Mouse (Mus musculus): ENCODE data around the gene Pkn1. TPM values are rescaled to one million over a fixed set of nuclear protein-coding genes. Genes with fewer than 3 reads are reported as not detected.
A peak's percentile ranks its signal among the peaks of the same experiment; 100 is the strongest.

The Pkn1 gene
- total RNA-seq, 2 experiments from 2014 or later: 53.4 to 54.7 TPM

GRCm38 (mm10) chr8:83653662-83654017 lies 45.3 kb downstream of the Pkn1 start:
- no peak for DNase-seq

GRCm38 (mm10) chr8:83652744-83653661 lies 46.0 kb downstream of the Pkn1 start:
- peak; percentile 8 for DNase-seq

GRCm38 (mm10) chr8:83652030-83652743 lies 46.8 kb downstream of the Pkn1 start, which contains the start of gene Gipc1:
Gene Gipc1 (plus strand): TSS chr8:83652677.
- DNase-seq: peak; percentile 90

GRCm38 (mm10) chr8:83649699-83650098 lies 49.3 kb downstream of the Pkn1 start:
- no peak for DNase-seq

GRCm38 (mm10) chr8:83648031-83648430 lies 50.9 kb downstream of the Pkn1 start:
- DNase-seq: no peak

GRCm38 (mm10) chr8:83647511-83647910 lies 51.5 kb downstream of the Pkn1 start:
- DNase-seq: no peak

GRCm38 (mm10) chr8:83639649-83640048 lies 59.3 kb downstream of the Pkn1 start:
- no peak for DNase-seq

GRCm38 (mm10) chr8:83638856-83639255 lies 60.1 kb downstream of the Pkn1 start:
- no peak for DNase-seq

- no peak for DNase-seq
Observed at GRCm38 (mm10) chr8:83632083-83632707, 66.8 kb downstream of the Pkn1 start.

- DNase-seq: no peak
Observed at GRCm38 (mm10) chr8:83625676-83626299, 73.2 kb downstream of the Pkn1 start.

- DNase-seq: no peak
Observed at GRCm38 (mm10) chr8:83624739-83625138, 74.2 kb downstream of the Pkn1 start.

GRCm38 (mm10) chr8:83623549-83623948 lies 75.4 kb downstream of the Pkn1 start:
- no peak for DNase-seq

- DNase-seq: peak; percentile 89
Observed at GRCm38 (mm10) chr8:83622389-83622989, 76.5 kb downstream of the Pkn1 start.

- DNase-seq: no peak
Observed at GRCm38 (mm10) chr8:83621691-83622388, 77.1 kb downstream of the Pkn1 start.

GRCm38 (mm10) chr8:83619568-83620285 lies 79.3 kb downstream of the Pkn1 start:
- no peak for DNase-seq

GRCm38 (mm10) chr8:83618566-83618965 lies 80.4 kb downstream of the Pkn1 start:
- no peak for DNase-seq

GRCm38 (mm10) chr8:83617111-83617510 lies 81.9 kb downstream of the Pkn1 start:
- DNase-seq: no peak

- no peak for DNase-seq
Observed at GRCm38 (mm10) chr8:83616625-83617024, 82.4 kb downstream of the Pkn1 start.
